Mouse (Mus musculus): ENCODE results near the gene Tgfbr1. TPM values are rescaled to one million over a fixed set of nuclear protein-coding genes. Genes with fewer than 3 reads are reported as not detected.

Gene Tgfbr1
- polyA plus RNA-seq, 1 experiment: 2.4 TPM

GRCm38 (mm10) chr4:47319561-47320321, 33.3 kb upstream of the Tgfbr1 start:
- no peaks in the 10 kb centered on the region for H3K79me2 ChIP-seq (ENCODE audit: control insufficient read depth, insufficient read depth)

DNA sequence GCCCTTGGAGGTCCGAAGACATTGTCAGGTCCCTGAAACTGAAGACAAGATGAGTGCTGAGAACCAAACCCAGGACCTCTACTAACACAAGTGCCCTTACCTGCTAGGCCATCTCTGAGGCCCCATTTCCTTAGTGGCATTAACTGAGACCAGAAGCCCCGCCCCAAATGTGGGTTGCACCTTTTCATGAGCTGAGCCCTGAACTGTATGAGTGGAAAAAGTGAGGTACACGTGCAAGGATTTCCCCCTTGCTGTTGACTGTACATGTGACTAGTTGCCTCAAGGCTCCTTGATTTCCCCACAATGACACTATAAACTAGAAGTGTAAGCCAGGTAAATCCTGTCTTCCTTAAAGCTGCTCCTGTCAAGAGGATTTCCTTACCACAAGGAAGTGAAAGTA, 30.7 kb upstream of the Tgfbr1 start:
- no peak overlapping the region for H3K4me3 ChIP-seq (ENCODE audit: insufficient read depth, poor library complexity, severe bottlenecking)
- no peak overlapping the region for H3ac ChIP-seq (ENCODE audit: control insufficient read depth, insufficient read length, low read depth)
- H3K27me3 ChIP-seq (ENCODE audit: control insufficient read depth, insufficient read depth, insufficient read length): no peaks in the 10 kb centered on the region
- no peaks in the 10 kb centered on the region for H3K79me3 ChIP-seq (ENCODE audit: low read depth)
- no peaks in the 10 kb centered on the region for H3K36me3 ChIP-seq (ENCODE audit: control insufficient read depth, insufficient read depth)
- no peaks in the 10 kb centered on the region for H3K79me2 ChIP-seq (ENCODE audit: control insufficient read depth, insufficient read depth)
- no peak for TF ChIP-seq MYOG (IDR thresholded peaks at IDR 0.05; ENCODE audit: control insufficient read depth, extremely low read depth, insufficient read length)
- no peak for TF ChIP-seq CTCF (IDR thresholded peaks at IDR 0.05; ENCODE audit: control insufficient read depth, insufficient read depth, insufficient read length)
- no peak for TF ChIP-seq USF1 (IDR thresholded peaks at IDR 0.05; ENCODE audit: low read depth)
- no peak for TF ChIP-seq CEBPB (IDR thresholded peaks at IDR 0.05; ENCODE audit: low read depth)
- no peak for TF ChIP-seq MYOD1 (IDR thresholded peaks at IDR 0.05; ENCODE audit: control insufficient read depth, insufficient read length, low read depth)
- TF ChIP-seq MAX (IDR thresholded peaks at IDR 0.05): no peak
- no peak for TF ChIP-seq FOSL1 (IDR thresholded peaks at IDR 0.05; ENCODE audit: insufficient read depth, low read length, poor library complexity, severe bottlenecking)

More at GRCm38 (mm10) chr4:47319561-47320321, 33.3 kb upstream of the Tgfbr1 start:
- H3K36me3 ChIP-seq (ENCODE audit: control insufficient read depth, insufficient read depth): no peaks in the 10 kb centered on the region
- no peak overlapping the region for H3K4me3 ChIP-seq (ENCODE audit: insufficient read depth, poor library complexity, severe bottlenecking)
- H3K79me3 ChIP-seq (ENCODE audit: low read depth): no peaks in the 10 kb centered on the region
- no peaks in the 10 kb centered on the region for H3K27me3 ChIP-seq (ENCODE audit: control insufficient read depth, insufficient read depth, insufficient read length)
- H3ac ChIP-seq (ENCODE audit: control insufficient read depth, insufficient read length, low read depth): no peak overlapping the region
- TF ChIP-seq MYOG (IDR thresholded peaks at IDR 0.05; ENCODE audit: control insufficient read depth, extremely low read depth, insufficient read length): no peak
- TF ChIP-seq CEBPB (IDR thresholded peaks at IDR 0.05; ENCODE audit: low read depth): no peak
- no peak for TF ChIP-seq USF1 (IDR thresholded peaks at IDR 0.05; ENCODE audit: low read depth)
- TF ChIP-seq MYOD1 (IDR thresholded peaks at IDR 0.05; ENCODE audit: control insufficient read depth, insufficient read length, low read depth): no peak
- TF ChIP-seq MAX (IDR thresholded peaks at IDR 0.05): no peak
- TF ChIP-seq CTCF (IDR thresholded peaks at IDR 0.05; ENCODE audit: control insufficient read depth, insufficient read depth, insufficient read length): no peak
- no peak for TF ChIP-seq FOSL1 (IDR thresholded peaks at IDR 0.05; ENCODE audit: insufficient read depth, low read length, poor library complexity, severe bottlenecking)

- H3K79me3 ChIP-seq (ENCODE audit: low read depth): no peaks in the 10 kb centered on the region
- H3K4me3 ChIP-seq (ENCODE audit: insufficient read depth, poor library complexity, severe bottlenecking): no peak overlapping the region
- TF ChIP-seq MYOG (IDR thresholded peaks at IDR 0.05; ENCODE audit: control insufficient read depth, extremely low read depth, insufficient read length) (no peak), MAX (IDR thresholded peaks at IDR 0.05) (no peak), FOSL1 (IDR thresholded peaks at IDR 0.05; ENCODE audit: insufficient read depth, low read length, poor library complexity, severe bottlenecking) (no peak), CTCF (IDR thresholded peaks at IDR 0.05; ENCODE audit: control insufficient read depth, insufficient read depth, insufficient read length) (no peak), USF1 (IDR thresholded peaks at IDR 0.05; ENCODE audit: low read depth) (no peak), MYOD1 (IDR thresholded peaks at IDR 0.05; ENCODE audit: control insufficient read depth, insufficient read length, low read depth) (no peak), CEBPB (IDR thresholded peaks at IDR 0.05; ENCODE audit: low read depth) (no peak)
- no peaks in the 10 kb centered on the region for H3K27me3 ChIP-seq (ENCODE audit: control insufficient read depth, insufficient read depth, insufficient read length)
- no peak overlapping the region for H3ac ChIP-seq (ENCODE audit: control insufficient read depth, insufficient read length, low read depth)
- H3K79me2 ChIP-seq (ENCODE audit: control insufficient read depth, insufficient read depth): no peaks in the 10 kb centered on the region
- H3K36me3 ChIP-seq (ENCODE audit: control insufficient read depth, insufficient read depth): no peaks in the 10 kb centered on the region
These were observed 28.8 kb upstream of the Tgfbr1 start for GRCm38 (mm10) chr4:47324206-47324605.

GRCm38 (mm10) chr4:47327782-47328181, 25.2 kb upstream of the Tgfbr1 start:
- TF ChIP-seq MYOG (IDR thresholded peaks at IDR 0.05; ENCODE audit: control insufficient read depth, extremely low read depth, insufficient read length) (no peak), USF1 (IDR thresholded peaks at IDR 0.05; ENCODE audit: low read depth) (no peak), MYOD1 (IDR thresholded peaks at IDR 0.05; ENCODE audit: control insufficient read depth, insufficient read length, low read depth) (no peak), CEBPB (IDR thresholded peaks at IDR 0.05; ENCODE audit: low read depth) (no peak), MAX (IDR thresholded peaks at IDR 0.05) (no peak), FOSL1 (IDR thresholded peaks at IDR 0.05; ENCODE audit: insufficient read depth, low read length, poor library complexity, severe bottlenecking) (no peak), CTCF (IDR thresholded peaks at IDR 0.05; ENCODE audit: control insufficient read depth, insufficient read depth, insufficient read length) (no peak)
- Histone ChIP-seq H3K4me3 (ENCODE audit: insufficient read depth, poor library complexity, severe bottlenecking) (no peak overlapping the region), H3ac (ENCODE audit: control insufficient read depth, insufficient read length, low read depth) (no peak overlapping the region), H3K79me2 (ENCODE audit: control insufficient read depth, insufficient read depth) (no peaks in the 10 kb centered on the region), H3K36me3 (ENCODE audit: control insufficient read depth, insufficient read depth) (no peaks in the 10 kb centered on the region), H3K27me3 (ENCODE audit: control insufficient read depth, insufficient read depth, insufficient read length) (no peaks in the 10 kb centered on the region), H3K79me3 (ENCODE audit: low read depth) (no peaks in the 10 kb centered on the region)

DNA sequence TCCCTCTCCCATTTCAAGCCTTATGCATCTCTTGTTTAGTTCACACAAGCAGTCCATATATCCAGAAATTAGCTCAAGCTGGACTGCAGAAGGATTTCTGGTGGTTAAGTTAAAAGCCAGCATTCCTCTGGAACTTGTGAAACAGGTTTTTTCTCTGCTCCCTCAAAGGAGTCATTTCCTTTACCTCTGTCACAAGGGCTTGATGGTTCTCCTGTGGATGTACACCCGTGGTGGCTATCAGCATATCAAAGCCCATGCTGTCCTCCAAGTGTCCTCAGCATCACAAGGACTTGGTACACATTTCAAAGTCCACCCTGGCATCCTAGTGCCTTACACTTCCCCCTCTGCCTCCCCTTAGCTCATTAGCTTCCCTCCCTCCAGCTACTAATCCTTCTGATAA, 23.7 kb upstream of the Tgfbr1 start:
- Histone ChIP-seq H3K4me3 (ENCODE audit: insufficient read depth, poor library complexity, severe bottlenecking) (no peak overlapping the region), H3K79me2 (ENCODE audit: control insufficient read depth, insufficient read depth) (no peaks in the 10 kb centered on the region), H3ac (ENCODE audit: control insufficient read depth, insufficient read length, low read depth) (no peak overlapping the region), H3K27me3 (ENCODE audit: control insufficient read depth, insufficient read depth, insufficient read length) (no peaks in the 10 kb centered on the region), H3K36me3 (ENCODE audit: control insufficient read depth, insufficient read depth) (no peaks in the 10 kb centered on the region), H3K79me3 (ENCODE audit: low read depth) (no peaks in the 10 kb centered on the region)
- no peak for TF ChIP-seq MYOG (IDR thresholded peaks at IDR 0.05; ENCODE audit: control insufficient read depth, extremely low read depth, insufficient read length)
- no peak for TF ChIP-seq MYOD1 (IDR thresholded peaks at IDR 0.05; ENCODE audit: control insufficient read depth, insufficient read length, low read depth)
- no peak for TF ChIP-seq FOSL1 (IDR thresholded peaks at IDR 0.05; ENCODE audit: insufficient read depth, low read length, poor library complexity, severe bottlenecking)
- no peak for TF ChIP-seq MAX (IDR thresholded peaks at IDR 0.05)
- no peak for TF ChIP-seq CEBPB (IDR thresholded peaks at IDR 0.05; ENCODE audit: low read depth)
- no peak for TF ChIP-seq USF1 (IDR thresholded peaks at IDR 0.05; ENCODE audit: low read depth)
- no peak for TF ChIP-seq CTCF (IDR thresholded peaks at IDR 0.05; ENCODE audit: control insufficient read depth, insufficient read depth, insufficient read length)
